20 mouse cellular contexts compared by ENCODE assay signal in genomic region chr6:121102084-121102483, GRCm38 (mm10).
"Had no signal": no experiment of that assay in that cellular context is flagged by ENCODE, and none has a peak within 500 bp of the region (broad histone marks: within the 10 kb centered on the region; RNA-seq: fewer than 3 reads in every experiment).

No protein-coding gene starts in this region.

- H3K4me2 ChIP-seq: limb, embryonic 13.5 days; lung, embryonic 14.5 days; midbrain, embryonic 12.5 days; midbrain, embryonic 15.5 days; neural tube, embryonic 12.5 days; neural tube, embryonic 15.5 days had no signal

- H3K4me3 ChIP-seq: layer of hippocampus, adult 2 months; limb, embryonic 10.5 days; limb, embryonic 13.5 days; midbrain, embryonic 12.5 days; midbrain, embryonic 15.5 days; neural tube, embryonic 12.5 days; neural tube, embryonic 15.5 days had no signal

- H3K9ac ChIP-seq: limb, embryonic 13.5 days; lung, embryonic 14.5 days; midbrain, embryonic 12.5 days; midbrain, embryonic 15.5 days; neural tube, embryonic 12.5 days; neural tube, embryonic 15.5 days had no signal

- H3K27me3 ChIP-seq: limb, embryonic 13.5 days; midbrain, embryonic 12.5 days; midbrain, embryonic 15.5 days; neural tube, embryonic 12.5 days; neural tube, embryonic 15.5 days had no signal

- H3K9me3 ChIP-seq: limb, embryonic 10.5 days; limb, embryonic 13.5 days; midbrain, embryonic 12.5 days; midbrain, embryonic 15.5 days; neural tube, embryonic 12.5 days; neural tube, embryonic 15.5 days had no signal

- H3K27ac ChIP-seq: kidney, postnatal 0 days; layer of hippocampus, adult 2 months; limb, embryonic 10.5 days; limb, embryonic 13.5 days; midbrain, embryonic 12.5 days; midbrain, embryonic 15.5 days; neural tube, embryonic 12.5 days; neural tube, embryonic 15.5 days had no signal

- H3K36me3 ChIP-seq: midbrain, embryonic 12.5 days; midbrain, embryonic 15.5 days; neural tube, embryonic 15.5 days had no signal

- DNase-seq: kidney, adult 2 months; kidney, postnatal 25 days; layer of hippocampus, adult 9-11 months; lung, embryonic 14.5 days; lung, postnatal 10 days; lung, postnatal 36 days; right cerebral cortex, adult 18-20 months; right cerebral cortex, postnatal 14 days; right cerebral cortex, postnatal 4 days; thymus, adult 2 months; thymus, postnatal 14 days; thymus, postnatal 4 days had no signal

- ATAC-seq: midbrain, embryonic 15.5 days had no signal
